Mouse (Mus musculus) hematopoietic stem cell, adult 5-6 weeks (primary cell): ENCODE measurements around the gene Slc17a8. TPM values are rescaled to one million over a fixed set of nuclear protein-coding genes. Genes with fewer than 3 reads are reported as not detected.
A peak's percentile ranks its signal among the peaks of the same experiment; 100 is the strongest.
"Not testable (repeated sequence)": the region's sequence is repeated elsewhere in the genome, so short reads cannot be mapped to it uniquely, and the experiment has no call there.

Experiments
- ATAC-seq, 2 experiments: fragments of 125-278 bp in 1 of 2; replicated peaks in 1 of 2; 2 replicates each; pipeline ENCODE4 v1.8.0; 2016 to 2017; ENCODE audit warnings: inconsistent platforms in 2 of 2, mild to moderate bottlenecking in 2 of 2, moderate number of reproducible peaks in 2 of 2, low read depth in 1 of 2, moderate TSS enrichment in 1 of 2; ENCODE audit not compliant: low FRiP score in 2 of 2, poor library complexity in 2 of 2, severe bottlenecking in 2 of 2, insufficient read depth in 1 of 2, low TSS enrichment in 1 of 2
- total RNA-seq: library from RNA; stranded (forward); fragments of 172-1452, 232-1000 nt; gene quantifications from 2 replicates; pipeline ENCODE4 v1.2.3, GENCODE M21; 2017

Slc17a8 gene
- total RNA-seq, result 0.44 TPM in 1 of 2 replicates, not detected in the other

- ATAC-seq, result 0 out of 4 replicates have a peak, but pooled peaks of 1 of the 2 experiments have one; percentile 7
Observed at GRCm38 (mm10) chr10:89621129-89621528, at the start of gene Slc17a8. TSS of gene Slc17a8 (minus strand) at chr10:89621253.

- ATAC-seq, result not testable (repeated sequence)
Observed at GRCm38 (mm10) chr10:89670371-89670770, 49.3 kb upstream of the Slc17a8 start.

GRCm38 (mm10) chr10:89667571-89667970, 46.5 kb upstream of the Slc17a8 start:
- ATAC-seq, result no peak

GRCm38 (mm10) chr10:89665679-89666078, 44.6 kb upstream of the Slc17a8 start:
- ATAC-seq, result no peak

GRCm38 (mm10) chr10:89664977-89665645, 44.1 kb upstream of the Slc17a8 start:
- no peak for ATAC-seq

- ATAC-seq, result no peak
Observed at GRCm38 (mm10) chr10:89656366-89656765, 35.3 kb upstream of the Slc17a8 start.

- ATAC-seq, result no peak
Observed at GRCm38 (mm10) chr10:89652912-89653311, 31.9 kb upstream of the Slc17a8 start.

- ATAC-seq, result no peak
Observed at GRCm38 (mm10) chr10:89651691-89652090, 30.6 kb upstream of the Slc17a8 start.

GRCm38 (mm10) chr10:89646918-89647317, 25.9 kb upstream of the Slc17a8 start:
- no peak for ATAC-seq

GRCm38 (mm10) chr10:89637001-89637400, 15.9 kb upstream of the Slc17a8 start:
- ATAC-seq, result no peak

GRCm38 (mm10) chr10:89635018-89635417, 14.0 kb upstream of the Slc17a8 start:
- ATAC-seq, result peak; percentile 60 to 73; a peak in 3 of 4 replicates

GRCm38 (mm10) chr10:89633736-89634426, 12.8 kb upstream of the Slc17a8 start:
- no peak for ATAC-seq

GRCm38 (mm10) chr10:89633121-89633520, 12.1 kb upstream of the Slc17a8 start:
- ATAC-seq, result no peak

- ATAC-seq, result no peak
Observed at GRCm38 (mm10) chr10:89631831-89632230, 10.8 kb upstream of the Slc17a8 start.

GRCm38 (mm10) chr10:89630564-89630963, 9.5 kb upstream of the Slc17a8 start:
- ATAC-seq, result no peak

GRCm38 (mm10) chr10:89630052-89630451, 9.0 kb upstream of the Slc17a8 start:
- peak; percentile 72 to 77 for ATAC-seq

GRCm38 (mm10) chr10:89626714-89627113, 5.7 kb upstream of the Slc17a8 start:
- no peak for ATAC-seq

GRCm38 (mm10) chr10:89624196-89624595, 3.1 kb upstream of the Slc17a8 start:
- no peak for ATAC-seq

GRCm38 (mm10) chr10:89599311-89599710, 21.7 kb downstream of the Slc17a8 start:
- no peak for ATAC-seq
